Mouse (Mus musculus): Measurements from ENCODE around the gene Dusp10.

DNA sequence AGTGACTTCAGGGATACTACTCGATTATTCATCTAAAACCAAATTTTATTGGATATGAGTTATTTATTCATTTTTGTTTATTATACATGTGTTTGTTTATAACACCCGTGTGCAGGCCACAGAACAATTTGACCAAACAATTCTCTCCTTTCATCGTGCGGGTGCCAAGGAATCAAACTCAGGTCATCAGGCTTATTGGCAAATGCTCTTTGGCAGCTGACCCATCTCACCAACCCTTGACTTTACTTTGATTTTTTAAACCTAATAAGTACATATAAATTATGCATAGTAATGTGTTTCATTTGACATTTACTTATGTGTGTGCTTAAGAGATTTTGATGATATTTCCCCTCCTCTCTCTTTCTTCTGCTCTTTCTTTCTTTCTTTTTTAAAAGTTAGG is 94.3 kb downstream of the Dusp10 start:
- TF ChIP-seq POLR2A (IDR thresholded peaks at IDR 0.05; ENCODE audit: insufficient read length, low read depth), result no peak
- TF ChIP-seq E2F4 (IDR thresholded peaks at IDR 0.05; ENCODE audit: insufficient read depth), result no peak
- no peak for TF ChIP-seq TCF12 (IDR thresholded peaks at IDR 0.05; ENCODE audit: insufficient read depth, poor library complexity, severe bottlenecking)
- no peak for TF ChIP-seq TCF3 (IDR thresholded peaks at IDR 0.05; ENCODE audit: insufficient read length, low read depth)
- TF ChIP-seq USF1 (IDR thresholded peaks at IDR 0.05; ENCODE audit: low read depth), result no peak
- no peak for TF ChIP-seq CEBPB (IDR thresholded peaks at IDR 0.05; ENCODE audit: insufficient read depth, poor library complexity, severe bottlenecking)
- no peak for TF ChIP-seq POLR2AphosphoS2 (IDR thresholded peaks at IDR 0.05; ENCODE audit: insufficient read length, low read depth)
- no peak for TF ChIP-seq MAX (IDR thresholded peaks at IDR 0.05; ENCODE audit: low read depth)
- no peak for TF ChIP-seq MYOD1 (IDR thresholded peaks at IDR 0.05; ENCODE audit: control insufficient read depth in 1 of 3, insufficient read length in 2 of 3, low read depth in 2 of 3)
- no peak for TF ChIP-seq REST (IDR thresholded peaks at IDR 0.05; ENCODE audit: insufficient read depth, insufficient read length)

Data from myocyte (in vitro differentiated cells).